Mouse (Mus musculus) forebrain, embryonic 13.5 days (tissue): ENCODE results near the gene Cbln3. TPM values are rescaled to one million over a fixed set of nuclear protein-coding genes. Genes with fewer than 3 reads are reported as not detected.

Experiments
- ATAC-seq: fragments of 200-750 bp; cut with Nextera tagmentation; 2 replicates; pipeline ENCODE4 v1.8.0; 2017
- H3K27ac ChIP-seq: fragments of 300-500 bp; sonication (generic); 2 replicates; pipeline ENCODE4 v1.5.1; 2015; ENCODE audit warnings: inconsistent platforms, mild to moderate bottlenecking, moderate library complexity
- H3K27me3 ChIP-seq: fragments of 300-500 bp; sonication (generic); 2 replicates; pipeline ENCODE4 v1.6.1; 2015; ENCODE audit warnings: mild to moderate bottlenecking, inconsistent platforms
- H3K36me3 ChIP-seq: fragments of 300-500 bp; sonication (generic); 2 replicates; pipeline ENCODE4 v1.6.1; 2015; ENCODE audit warnings: mild to moderate bottlenecking, inconsistent platforms; ENCODE audit not compliant: poor library complexity, severe bottlenecking
- H3K4me1 ChIP-seq: fragments of 300-500 bp; sonication (generic); 2 replicates; pipeline ENCODE4 v1.6.1; 2015; ENCODE audit warnings: inconsistent platforms
- H3K4me2 ChIP-seq: fragments of 300-500 bp; sonication (generic); 2 replicates; pipeline ENCODE4 v1.6.1; 2015; ENCODE audit warnings: inconsistent platforms, mild to moderate bottlenecking, moderate library complexity
- H3K4me3 ChIP-seq: fragments of 300-500 bp; sonication (generic); 2 replicates; pipeline ENCODE4 v1.5.1; 2015; ENCODE audit warnings: mild to moderate bottlenecking, inconsistent platforms
- H3K9ac ChIP-seq: fragments of 300-500 bp; sonication (generic); 2 replicates; pipeline ENCODE4 v1.6.1; 2015; ENCODE audit warnings: mild to moderate bottlenecking, inconsistent platforms
- H3K9me3 ChIP-seq: fragments of 300-500 bp; sonication (generic); replicated peaks from 2 replicates; pipeline ENCODE4 v1.6.1; 2016; ENCODE audit warnings: inconsistent platforms
- WGBS: fragments of 180-500 bp; shearing (Covaris S2); methylation state at CpG from one replicate; pipeline ENCODE4 v1.1.7; 2015; 5-methylcytosine and 5-hydroxymethylcytosine counted together
- polyA plus RNA-seq: library from polyadenylated mRNA; unstranded; fragments of >200 nt; fragmentation: Nextera tagmentation; extraction: Ambion mirVana; gene quantifications from 2 replicates; pipeline ENCODE4 v1.2.1, GENCODE M21; 2015

Cbln3 gene
- polyA plus RNA-seq, 1 experiment from 2014 or later = 0.08 TPM

DNA sequence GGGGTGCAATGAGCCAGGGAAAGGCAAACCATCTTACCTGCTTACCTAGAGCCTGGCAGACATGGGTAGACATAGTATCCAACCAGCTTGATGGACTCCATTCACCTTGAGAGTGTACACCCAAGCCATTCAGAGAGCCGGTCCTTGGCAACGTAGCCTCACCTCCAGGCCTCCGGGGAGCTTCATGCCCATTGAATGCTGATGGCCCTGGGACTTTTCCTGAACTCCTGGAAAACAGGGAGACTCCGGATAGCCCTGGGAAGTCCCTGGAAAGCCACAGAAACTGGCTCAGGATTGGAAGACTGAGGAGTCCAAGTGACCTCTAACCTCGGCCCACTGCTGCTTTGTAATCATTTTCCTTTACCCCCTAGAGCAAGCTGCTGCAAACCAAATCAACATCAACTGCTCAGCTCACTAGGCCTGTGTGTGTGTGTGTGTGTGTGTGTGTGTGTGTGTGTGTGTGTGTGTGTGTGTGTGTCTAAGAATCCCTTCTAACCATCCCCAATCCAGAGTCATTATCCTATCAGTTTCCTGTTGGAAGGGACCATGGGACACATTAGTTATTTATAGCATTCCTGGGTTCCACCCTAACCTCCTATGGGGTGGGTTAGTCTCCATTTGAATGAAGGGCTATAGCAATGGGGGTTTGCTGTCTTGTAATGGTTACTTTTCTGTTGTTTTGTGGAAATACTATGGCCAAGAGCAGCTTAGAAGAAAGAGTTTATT lies 49.2 kb downstream of the Cbln3 start:
- 73% methylated on average over 5 of the region's 5 CpGs for WGBS
- no peak for ATAC-seq

DNA sequence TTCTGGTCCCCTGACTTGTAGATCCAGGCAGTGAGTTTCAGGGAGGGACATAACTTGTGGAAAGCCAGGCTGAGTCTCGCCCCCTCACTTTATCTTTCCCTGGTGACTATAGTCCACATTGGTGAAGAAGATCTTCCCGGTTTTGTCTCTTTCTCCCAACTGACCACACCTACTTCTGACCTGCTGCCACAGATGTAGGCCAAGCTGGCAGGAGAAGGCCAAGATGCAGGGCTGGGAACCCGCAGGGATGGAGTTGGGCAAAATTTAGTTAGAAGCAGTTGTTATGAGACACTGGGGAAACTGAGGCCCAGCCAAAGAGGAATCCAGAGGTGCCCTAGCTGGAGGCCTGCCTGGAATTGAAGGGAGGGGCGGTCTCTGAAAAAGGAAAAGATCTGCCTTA lies 51.1 kb downstream of the Cbln3 start:
- Histone ChIP-seq H3K27me3 (no peaks in the 10 kb centered on the region), H3K27ac (no peak overlapping the region), H3K4me1 (0 out of 2 replicates have a peak, but pooled peaks cover 3% of the 10 kb centered on the region), H3K4me3 (no peak overlapping the region), H3K9me3 (no peaks in the 10 kb centered on the region), H3K9ac (no peak overlapping the region), H3K4me2 (no peak overlapping the region), H3K36me3 (peaks cover 22% of the 10 kb centered on the region)
- ATAC-seq = no peak
- 86% methylated on average over 4 of the region's 4 CpGs for WGBS

More for the DNA sequence above, 49.2 kb downstream of the Cbln3 start:
- Histone ChIP-seq H3K27me3 (no peaks in the 10 kb centered on the region), H3K9ac (no peak overlapping the region), H3K4me2 (no peak overlapping the region), H3K9me3 (no peaks in the 10 kb centered on the region), H3K27ac (no peak overlapping the region), H3K4me1 (no peaks in the 10 kb centered on the region), H3K36me3 (peaks cover 14% of the 10 kb centered on the region), H3K4me3 (no peak overlapping the region)

DNA sequence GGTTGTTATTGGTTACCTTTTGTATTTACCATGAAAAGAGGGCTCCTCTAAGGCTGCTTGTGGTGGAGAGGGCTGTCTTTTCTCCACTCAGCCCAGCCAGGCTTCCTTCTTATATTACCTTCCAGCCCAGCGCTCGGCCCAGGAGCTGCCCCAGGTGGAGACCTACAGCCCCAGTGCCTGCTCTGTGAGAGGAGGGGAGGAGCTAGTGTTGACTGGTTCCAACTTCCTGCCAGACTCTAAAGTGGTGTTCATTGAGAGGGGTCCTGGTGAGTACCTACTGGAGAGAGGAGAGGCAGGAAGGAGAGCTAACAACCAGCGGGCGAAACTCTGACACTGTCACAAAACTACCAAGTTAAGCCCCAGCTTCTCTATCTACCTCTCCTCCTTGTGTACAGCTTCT lies 53.9 kb downstream of the Cbln3 start:
- Histone ChIP-seq H3K4me3 (no peak overlapping the region), H3K4me2 (no peak overlapping the region), H3K27me3 (peaks cover 15% of the 10 kb centered on the region), H3K36me3 (peaks cover 22% of the 10 kb centered on the region), H3K9ac (no peak overlapping the region), H3K4me1 (peaks cover 20% of the 10 kb centered on the region), H3K27ac (no peak overlapping the region), H3K9me3 (no peaks in the 10 kb centered on the region)
- ATAC-seq = no peak
- WGBS = 81% methylated on average over 4 of the region's 4 CpGs

DNA sequence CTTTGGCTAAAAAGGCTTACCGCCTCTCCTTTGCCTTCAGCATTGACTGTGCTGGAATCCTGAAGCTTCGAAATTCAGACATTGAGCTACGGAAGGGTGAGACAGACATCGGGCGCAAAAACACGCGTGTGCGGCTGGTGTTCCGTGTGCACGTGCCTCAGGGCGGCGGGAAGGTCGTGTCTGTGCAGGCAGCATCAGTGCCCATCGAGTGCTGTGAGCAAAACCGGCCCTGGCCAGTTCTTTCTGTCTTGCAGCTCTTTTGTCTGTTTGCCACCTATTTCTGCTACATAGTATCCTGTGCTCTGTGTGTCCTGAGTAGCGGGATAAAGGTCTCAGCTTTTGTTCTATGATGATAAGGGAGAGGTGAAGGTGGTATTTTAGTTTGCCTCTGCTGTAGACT lies 54.3 kb downstream of the Cbln3 start:
- no peak for ATAC-seq

More for the DNA sequence above, 54.3 kb downstream of the Cbln3 start:
- Histone ChIP-seq H3K4me1 (peaks cover 25% of the 10 kb centered on the region), H3K27me3 (peaks cover 15% of the 10 kb centered on the region), H3K27ac (no peak overlapping the region), H3K4me2 (no peak overlapping the region), H3K9ac (no peak overlapping the region), H3K36me3 (peaks cover 22% of the 10 kb centered on the region), H3K4me3 (no peak overlapping the region), H3K9me3 (no peaks in the 10 kb centered on the region)
- 90% methylated on average over 16 of the region's 16 CpGs for WGBS

Other genes starting within 250 kb of the Cbln3 start
- gene Ipo4, start 248.4 kb downstream of the Cbln3 start, polyA plus RNA-seq = 65.5 and 76.0 TPM in 2 replicates
- gene Gm49378, start 246.5 kb downstream of the Cbln3 start, polyA plus RNA-seq = 1.1 and 1.5 TPM in 2 replicates
- gene Tm9sf1, start 240.6 kb downstream of the Cbln3 start, polyA plus RNA-seq = 64.3 and 71.3 TPM in 2 replicates
- gene Tssk4, start 234.2 kb downstream of the Cbln3 start, polyA plus RNA-seq = 0.57 and 0.67 TPM in 2 replicates
- 66.3 and 70.1 TPM in 2 replicates for gene Mdp1, start 223.9 kb downstream of the Cbln3 start, polyA plus RNA-seq
- gene Gmpr2, start 212.5 kb downstream of the Cbln3 start, polyA plus RNA-seq = 57.5 and 60.4 TPM in 2 replicates
- gene Nedd8, start 212.3 kb downstream of the Cbln3 start, polyA plus RNA-seq = 665 and 692 TPM in 2 replicates
- gene Tinf2, start 202.6 kb downstream of the Cbln3 start, polyA plus RNA-seq = 45.1 and 51.6 TPM in 2 replicates
- 0.13 and 0.21 TPM in 2 replicates for gene Tgm1, start 170.5 kb downstream of the Cbln3 start, polyA plus RNA-seq
- gene Rabggta, start 162.1 kb downstream of the Cbln3 start, polyA plus RNA-seq = 33.5 and 37.8 TPM in 2 replicates
- gene Dhrs1, start 138.7 kb downstream of the Cbln3 start, polyA plus RNA-seq = 77.1 and 78.8 TPM in 2 replicates
- gene Nop9, start 138.7 kb downstream of the Cbln3 start, polyA plus RNA-seq = 44.4 and 46.4 TPM in 2 replicates
- 0.20 and 0.23 TPM in 2 replicates for gene Cideb, start 125.9 kb downstream of the Cbln3 start, polyA plus RNA-seq
- 0.18 and 0.29 TPM in 2 replicates for gene Ltb4r2, start 123.0 kb downstream of the Cbln3 start, polyA plus RNA-seq
- gene Ltb4r1, start 118.4 kb downstream of the Cbln3 start, polyA plus RNA-seq = 0.45 TPM in 1 of 2 replicates, not detected in the other
- gene Adcy4, start 100.3 kb downstream of the Cbln3 start, polyA plus RNA-seq = 3.6 and 5.4 TPM in 2 replicates
- 2.1 and 2.4 TPM in 2 replicates for gene Ripk3, start 95.5 kb downstream of the Cbln3 start, polyA plus RNA-seq
- 17.0 and 18.9 TPM in 2 replicates for gene Nfatc4, start 61.2 kb downstream of the Cbln3 start, polyA plus RNA-seq
- 9.3 and 12.4 TPM in 2 replicates for gene Nynrin, start 30.4 kb downstream of the Cbln3 start, polyA plus RNA-seq
- gene Khnyn, start 555 bp upstream of the Cbln3 start, polyA plus RNA-seq = 9.6 and 10.8 TPM in 2 replicates
- 71.0 and 72.3 TPM in 2 replicates for gene Sdr39u1, start 15.9 kb upstream of the Cbln3 start, polyA plus RNA-seq
- not detected in 2 replicates for gene Cma1, start 60.3 kb upstream of the Cbln3 start, polyA plus RNA-seq
- not detected in 2 replicates for gene Cma2, start 66.6 kb upstream of the Cbln3 start, polyA plus RNA-seq
- not detected in 2 replicates for gene Mcpt1, start 133.6 kb upstream of the Cbln3 start, polyA plus RNA-seq
- not detected in 2 replicates for gene Mcpt9, start 146.1 kb upstream of the Cbln3 start, polyA plus RNA-seq
- not detected in 2 replicates for gene Mcpt2, start 157.6 kb upstream of the Cbln3 start, polyA plus RNA-seq
- not detected in 2 replicates for gene Mcpt4, start 177.9 kb upstream of the Cbln3 start, polyA plus RNA-seq
- gene Mcpt8, start 200.9 kb upstream of the Cbln3 start, polyA plus RNA-seq = not detected in 2 replicates
- not detected in 2 replicates for gene Ctsg, start 218.2 kb upstream of the Cbln3 start, polyA plus RNA-seq
- not detected in 2 replicates for gene Gzme, start 236.2 kb upstream of the Cbln3 start, polyA plus RNA-seq
- not detected in 2 replicates for gene Gzmd, start 248.2 kb upstream of the Cbln3 start, polyA plus RNA-seq